Mouse (Mus musculus): ENCODE data around the gene Gpr37l1. TPM values are rescaled to one million over a fixed set of nuclear protein-coding genes. Genes with fewer than 3 reads are reported as not detected.
A peak's percentile ranks its signal among the peaks of the same experiment; 100 is the strongest.

The Gpr37l1 gene
- total and polyA plus RNA-seq, 3 experiments = not detected

DNA sequence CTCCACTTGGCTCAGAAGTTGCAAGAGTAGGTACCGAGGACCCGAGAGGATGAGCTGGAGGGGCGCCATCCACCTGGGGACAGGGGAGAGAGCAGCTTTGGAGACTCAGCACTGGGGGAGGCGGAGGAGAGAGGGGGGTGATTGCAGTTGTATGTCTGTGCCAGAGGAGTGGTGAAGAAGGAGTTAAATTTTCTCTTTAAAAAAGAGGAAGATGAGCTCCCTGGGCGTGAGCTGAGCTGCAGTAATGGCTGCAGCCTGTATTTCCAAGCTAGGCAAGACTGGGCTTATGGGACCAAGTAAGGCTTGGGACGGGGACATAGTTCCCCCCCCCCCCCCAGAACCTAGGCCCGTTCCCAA lies 19.8 kb downstream of the Gpr37l1 start:
- no peak for TF ChIP-seq JUND (conservative IDR thresholded peaks at IDR 0.05; ENCODE audit: low read depth, low read length)
- TF ChIP-seq TCF12 (IDR thresholded peaks at IDR 0.05; ENCODE audit: low read depth, low read length) = 0 out of 2 replicates have a peak, but pooled peaks have one; percentile 18
- TF ChIP-seq MYC (IDR thresholded peaks at IDR 0.05; ENCODE audit: low read depth, low read length) = 0 out of 2 replicates have a peak, but pooled peaks have one; percentile 16
- no peak for TF ChIP-seq SIN3A (IDR thresholded peaks at IDR 0.05; ENCODE audit: low read length)
- peak overlapping the region; percentile 67 for H3K9ac ChIP-seq (ENCODE audit: insufficient read depth, low read depth)
- dilution Hi-C loops (cut with MboI; ENCODE audit: extremely low pct_ligation_motif_present, extremely low pct_unique_long_range_greater_than_20kb, low sequenced_read_pairs) = no loop called here
- peak overlapping the region; percentile 88 for H3K4me2 ChIP-seq (ENCODE audit: insufficient read depth, low read depth, poor library complexity, severe bottlenecking)
- in situ Hi-C loops (cut with MboI; ENCODE audit: low pct_ligation_motif_present, low pct_unique_long_range_greater_than_20kb, low sequenced_read_pairs) = no loop called here
- no peaks in the 10 kb centered on the region for H3K27me3 ChIP-seq (replicated peaks)
- DNase-seq (ENCODE audit: extremely low read depth) = no peak
- peak overlapping the region; percentile 34; the same call in 1 of the 2 replicates for H3K27ac ChIP-seq (ENCODE audit: insufficient read depth, low read depth)
- peaks cover 10 to 60% of the 10 kb centered on the region in 2 experiments for H3K4me1 ChIP-seq (ENCODE audit: control insufficient read depth in 1 of 2, insufficient read depth in 2 of 2)
- H3K36me3 ChIP-seq (replicated peaks in 1 of 2; ENCODE audit: control insufficient read depth in 1 of 2, insufficient read depth in 1 of 2, low read length in 1 of 2) = peaks cover 23 to 67% of the 10 kb centered on the region in 2 experiments
- H3K4me3 ChIP-seq (replicated peaks in 1 of 3; ENCODE audit: low read depth in 2 of 3, low read length in 2 of 3, poor library complexity in 1 of 3) = peak overlapping the region; percentile 79 to 86 (median 82)
- peaks cover 14% of the 10 kb centered on the region for H3K79me2 ChIP-seq (replicated peaks; ENCODE audit: control insufficient read depth, extremely low read depth, insufficient read depth, poor library complexity, severe bottlenecking)
- no peaks in the 10 kb centered on the region for H3K9me3 ChIP-seq (replicated peaks; ENCODE audit: low read length)

GRCm38 (mm10) chr1:135146946-135147701 lies 20.4 kb downstream of the Gpr37l1 start:
- Histone ChIP-seq H3K27me3 (replicated peaks) (no peaks in the 10 kb centered on the region), H3K36me3 (replicated peaks in 1 of 2; ENCODE audit: control insufficient read depth in 1 of 2, insufficient read depth in 1 of 2, low read length in 1 of 2) (peaks cover 22 to 67% of the 10 kb centered on the region in 2 experiments), H3K9me3 (replicated peaks; ENCODE audit: low read length) (no peaks in the 10 kb centered on the region), H3K4me2 (ENCODE audit: insufficient read depth, low read depth, poor library complexity, severe bottlenecking) (peak overlapping the region; percentile 88), H3K4me3 (replicated peaks in 1 of 3; ENCODE audit: low read depth in 2 of 3, low read length in 2 of 3, poor library complexity in 1 of 3) (peak overlapping the region; percentile 79 to 86 (median 82)), H3K27ac (ENCODE audit: insufficient read depth, low read depth) (peak overlapping the region; percentile 34), H3K9ac (ENCODE audit: insufficient read depth, low read depth) (peak overlapping the region; percentile 67), H3K79me2 (replicated peaks; ENCODE audit: control insufficient read depth, extremely low read depth, insufficient read depth, poor library complexity, severe bottlenecking) (peaks cover 14% of the 10 kb centered on the region), H3K4me1 (ENCODE audit: control insufficient read depth in 1 of 2, insufficient read depth in 2 of 2) (peaks cover 10 to 63% of the 10 kb centered on the region in 2 experiments)
- in situ Hi-C loops (cut with MboI; ENCODE audit: low pct_ligation_motif_present, low pct_unique_long_range_greater_than_20kb, low sequenced_read_pairs) = no loop called here
- DNase-seq (ENCODE audit: extremely low read depth) = peak; percentile 79
- dilution Hi-C loops (cut with MboI; ENCODE audit: extremely low pct_ligation_motif_present, extremely low pct_unique_long_range_greater_than_20kb, low sequenced_read_pairs) = no loop called here
- TF ChIP-seq ZC3H11A (IDR thresholded peaks at IDR 0.05; ENCODE audit: low read depth, low read length) = no peak
- TF ChIP-seq MXI1 (IDR thresholded peaks at IDR 0.05; ENCODE audit: low read depth, low read length) = peak; percentile 27
- TF ChIP-seq POLR2AphosphoS2 (IDR thresholded peaks at IDR 0.05; ENCODE audit: low read depth, low read length) = no peak
- TF ChIP-seq MAFK (IDR thresholded peaks at IDR 0.05; ENCODE audit: insufficient replicate concordance, low read length) = no peak
- TF ChIP-seq NRF1 (IDR thresholded peaks at IDR 0.05; ENCODE audit: low read depth, low read length) = no peak
- TF ChIP-seq ZMIZ1 (IDR thresholded peaks at IDR 0.05; ENCODE audit: low read depth, low read length) = peak; percentile 26; the same call in 1 of the 2 replicates
- TF ChIP-seq CTCF (conservative IDR thresholded peaks at IDR 0.05 in 1 of 2, IDR thresholded peaks at IDR 0.05 in 1 of 2; ENCODE audit: low read depth in 2 of 2, low read length in 2 of 2) = no peak
- TF ChIP-seq MAZ (IDR thresholded peaks at IDR 0.05; ENCODE audit: low read depth, low read length) = 0 out of 2 replicates have a peak, but pooled peaks have one; percentile 24
- no peak; the same call in 1 of the 2 replicates for TF ChIP-seq UBTF (IDR thresholded peaks at IDR 0.05; ENCODE audit: low read depth, low read length)
- no peak for TF ChIP-seq CHD1 (IDR thresholded peaks at IDR 0.05; ENCODE audit: low read depth, low read length)
- no peak for TF ChIP-seq RCOR1 (conservative IDR thresholded peaks at IDR 0.05; ENCODE audit: low read depth, low read length)
- peak; percentile 83 for TF ChIP-seq SIN3A (IDR thresholded peaks at IDR 0.05; ENCODE audit: low read length)
- no peak for TF ChIP-seq RAD21 (IDR thresholded peaks at IDR 0.05; ENCODE audit: low read depth, low read length)
- TF ChIP-seq NELFE (IDR thresholded peaks at IDR 0.05; ENCODE audit: low read depth, low read length) = 0 out of 2 replicates have a peak, but pooled peaks have one; percentile 12
- no peak for TF ChIP-seq JUND (conservative IDR thresholded peaks at IDR 0.05; ENCODE audit: low read depth, low read length)
- TF ChIP-seq IRF4 (IDR thresholded peaks at IDR 0.05; ENCODE audit: low read depth, low read length) = no peak
- no peak for TF ChIP-seq PAX5 (IDR thresholded peaks at IDR 0.05; ENCODE audit: low read length)
- no peak for TF ChIP-seq GABPA (IDR thresholded peaks at IDR 0.05; ENCODE audit: insufficient replicate concordance, low read depth, low read length)
- peak; percentile 16; the same call in 1 of the 2 replicates for TF ChIP-seq TCF12 (IDR thresholded peaks at IDR 0.05; ENCODE audit: low read depth, low read length)
- TF ChIP-seq USF1 (IDR thresholded peaks at IDR 0.05; ENCODE audit: low read depth, low read length) = no peak; the same call in 1 of the 2 replicates
- no peak; the same call in 1 of the 2 replicates for TF ChIP-seq USF2 (conservative IDR thresholded peaks at IDR 0.05; ENCODE audit: low read depth, low read length)
- no peak for TF ChIP-seq ZNF384 (IDR thresholded peaks at IDR 0.05; ENCODE audit: low read depth, low read length)
- TF ChIP-seq KAT2A (IDR thresholded peaks at IDR 0.05; ENCODE audit: insufficient replicate concordance, low read length) = no peak
- TF ChIP-seq E2F4 (IDR thresholded peaks at IDR 0.05; ENCODE audit: insufficient replicate concordance, low read depth, low read length) = no peak
- TF ChIP-seq MEF2A (IDR thresholded peaks at IDR 0.05; ENCODE audit: borderline replicate concordance, low read depth, low read length) = no peak
- TF ChIP-seq TBP (conservative IDR thresholded peaks at IDR 0.05; ENCODE audit: low read depth, low read length) = no peak
- TF ChIP-seq BHLHE40 (IDR thresholded peaks at IDR 0.05; ENCODE audit: low read depth, low read length) = peak; percentile 77
- TF ChIP-seq SMC3 (IDR thresholded peaks at IDR 0.05; ENCODE audit: low read depth, low read length) = no peak
- TF ChIP-seq CHD2 (IDR thresholded peaks at IDR 0.05; ENCODE audit: low read length) = no peak

All from CH12.LX (cell line).